Mouse (Mus musculus): ENCODE measurements at regions not wholly inside any gene's neighbourhood (a gene's known extent, or its start where the extent isn't known, plus 50 kb on each side); places are given as distances from the start of the nearest gene placed in this dataset.

- no peaks in the 10 kb centered on the region for H3K27me3 ChIP-seq (ENCODE audit: control insufficient read depth, insufficient read depth, low read length)
- no peak overlapping the region for H3K4me3 ChIP-seq (ENCODE audit: control insufficient read depth, low read depth, low read length)
- H3K27ac ChIP-seq (ENCODE audit: control insufficient read depth, insufficient read depth, low read depth, low read length), result no peak overlapping the region
- no peaks in the 10 kb centered on the region for H3K4me1 ChIP-seq (ENCODE audit: control insufficient read depth, insufficient read depth, low read length)
- TF ChIP-seq POLR2A (IDR thresholded peaks at IDR 0.05; ENCODE audit: control insufficient read depth, low read depth, low read length) (no peak), CTCF (IDR thresholded peaks at IDR 0.05; ENCODE audit: control insufficient read depth, insufficient read depth, insufficient replicate concordance, low read depth, low read length) (no peak)
- no peaks in the 10 kb centered on the region for H3K36me3 ChIP-seq (ENCODE audit: control insufficient read depth, insufficient read depth, low read length)
Measured at GRCm38 (mm10) chr2:138937165-138937564, 556.5 kb upstream of the Sptlc3 start.

GRCm38 (mm10) chr2:138939367-138939766, 554.3 kb upstream of the Sptlc3 start:
- Histone ChIP-seq H3K36me3 (ENCODE audit: control insufficient read depth, insufficient read depth, low read length) (no peaks in the 10 kb centered on the region), H3K4me3 (ENCODE audit: control insufficient read depth, low read depth, low read length) (no peak overlapping the region), H3K27ac (ENCODE audit: control insufficient read depth, insufficient read depth, low read depth, low read length) (no peak overlapping the region), H3K4me1 (ENCODE audit: control insufficient read depth, insufficient read depth, low read length) (no peaks in the 10 kb centered on the region), H3K27me3 (ENCODE audit: control insufficient read depth, insufficient read depth, low read length) (no peaks in the 10 kb centered on the region)
- TF ChIP-seq POLR2A (IDR thresholded peaks at IDR 0.05; ENCODE audit: control insufficient read depth, low read depth, low read length) (no peak), CTCF (IDR thresholded peaks at IDR 0.05; ENCODE audit: control insufficient read depth, insufficient read depth, insufficient replicate concordance, low read depth, low read length) (no peak)

GRCm38 (mm10) chr2:138966110-138966790, 527.5 kb upstream of the Sptlc3 start:
- TF ChIP-seq CTCF (IDR thresholded peaks at IDR 0.05; ENCODE audit: control insufficient read depth, insufficient read depth, insufficient replicate concordance, low read depth, low read length) (no peak), POLR2A (IDR thresholded peaks at IDR 0.05; ENCODE audit: control insufficient read depth, low read depth, low read length) (no peak)
- H3K27ac ChIP-seq (ENCODE audit: control insufficient read depth, insufficient read depth, low read depth, low read length), result no peak overlapping the region
- no peak overlapping the region for H3K4me3 ChIP-seq (ENCODE audit: control insufficient read depth, low read depth, low read length)
- no peaks in the 10 kb centered on the region for H3K27me3 ChIP-seq (ENCODE audit: control insufficient read depth, insufficient read depth, low read length)
- H3K36me3 ChIP-seq (ENCODE audit: control insufficient read depth, insufficient read depth, low read length), result no peaks in the 10 kb centered on the region
- H3K4me1 ChIP-seq (ENCODE audit: control insufficient read depth, insufficient read depth, low read length), result no peaks in the 10 kb centered on the region

- TF ChIP-seq POLR2A (IDR thresholded peaks at IDR 0.05; ENCODE audit: control insufficient read depth, low read depth, low read length), result no peak
- TF ChIP-seq CTCF (IDR thresholded peaks at IDR 0.05; ENCODE audit: control insufficient read depth, insufficient read depth, insufficient replicate concordance, low read depth, low read length), result no peak
- H3K36me3 ChIP-seq (ENCODE audit: control insufficient read depth, insufficient read depth, low read length), result no peaks in the 10 kb centered on the region
- H3K27me3 ChIP-seq (ENCODE audit: control insufficient read depth, insufficient read depth, low read length), result no peaks in the 10 kb centered on the region
- no peak overlapping the region for H3K27ac ChIP-seq (ENCODE audit: control insufficient read depth, insufficient read depth, low read depth, low read length)
- H3K4me3 ChIP-seq (ENCODE audit: control insufficient read depth, low read depth, low read length), result no peak overlapping the region
- H3K4me1 ChIP-seq (ENCODE audit: control insufficient read depth, insufficient read depth, low read length), result no peaks in the 10 kb centered on the region
Measured at GRCm38 (mm10) chr2:138974548-138974947, 519.2 kb upstream of the Sptlc3 start.

- Histone ChIP-seq H3K27ac (ENCODE audit: control insufficient read depth, insufficient read depth, low read depth, low read length) (no peak overlapping the region), H3K36me3 (ENCODE audit: control insufficient read depth, insufficient read depth, low read length) (no peaks in the 10 kb centered on the region), H3K4me3 (ENCODE audit: control insufficient read depth, low read depth, low read length) (no peak overlapping the region), H3K27me3 (ENCODE audit: control insufficient read depth, insufficient read depth, low read length) (no peaks in the 10 kb centered on the region), H3K4me1 (ENCODE audit: control insufficient read depth, insufficient read depth, low read length) (no peaks in the 10 kb centered on the region)
- TF ChIP-seq POLR2A (IDR thresholded peaks at IDR 0.05; ENCODE audit: control insufficient read depth, low read depth, low read length), result no peak
- no peak for TF ChIP-seq CTCF (IDR thresholded peaks at IDR 0.05; ENCODE audit: control insufficient read depth, insufficient read depth, insufficient replicate concordance, low read depth, low read length)
Measured at GRCm38 (mm10) chr2:138990031-138990430, 503.7 kb upstream of the Sptlc3 start.

- Histone ChIP-seq H3K4me1 (ENCODE audit: control insufficient read depth, insufficient read depth, low read length) (no peaks in the 10 kb centered on the region), H3K27me3 (ENCODE audit: control insufficient read depth, insufficient read depth, low read length) (no peaks in the 10 kb centered on the region), H3K36me3 (ENCODE audit: control insufficient read depth, insufficient read depth, low read length) (no peaks in the 10 kb centered on the region), H3K27ac (ENCODE audit: control insufficient read depth, insufficient read depth, low read depth, low read length) (no peak overlapping the region), H3K4me3 (ENCODE audit: control insufficient read depth, low read depth, low read length) (no peak overlapping the region)
- TF ChIP-seq POLR2A (IDR thresholded peaks at IDR 0.05; ENCODE audit: control insufficient read depth, low read depth, low read length) (no peak), CTCF (IDR thresholded peaks at IDR 0.05; ENCODE audit: control insufficient read depth, insufficient read depth, insufficient replicate concordance, low read depth, low read length) (no peak)
Measured at GRCm38 (mm10) chr2:139032105-139032812, 461.5 kb upstream of the Sptlc3 start.

- Histone ChIP-seq H3K4me1 (ENCODE audit: control insufficient read depth, insufficient read depth, low read length) (no peaks in the 10 kb centered on the region), H3K27ac (ENCODE audit: control insufficient read depth, insufficient read depth, low read depth, low read length) (no peak overlapping the region), H3K4me3 (ENCODE audit: control insufficient read depth, low read depth, low read length) (no peak overlapping the region), H3K36me3 (ENCODE audit: control insufficient read depth, insufficient read depth, low read length) (no peaks in the 10 kb centered on the region), H3K27me3 (ENCODE audit: control insufficient read depth, insufficient read depth, low read length) (no peaks in the 10 kb centered on the region)
- TF ChIP-seq POLR2A (IDR thresholded peaks at IDR 0.05; ENCODE audit: control insufficient read depth, low read depth, low read length) (no peak), CTCF (IDR thresholded peaks at IDR 0.05; ENCODE audit: control insufficient read depth, insufficient read depth, insufficient replicate concordance, low read depth, low read length) (no peak)
Measured at GRCm38 (mm10) chr2:139034800-139035199, 458.9 kb upstream of the Sptlc3 start.
